Mouse (Mus musculus) ES-Bruce4 (cell line): ENCODE results near the gene Gm28230.

Source experiments
- CTCF ChIP-seq: IDR thresholded peaks from one replicate; pipeline ENCODE4 v1.8.1; 2011; ENCODE audit warnings: low read depth, low read length
- EP300 ChIP-seq: IDR thresholded peaks from 2 replicates; pipeline ENCODE4 v1.6.1; 2011; ENCODE audit warnings: low read depth, low read length; ENCODE audit not compliant: insufficient read depth

DNA sequence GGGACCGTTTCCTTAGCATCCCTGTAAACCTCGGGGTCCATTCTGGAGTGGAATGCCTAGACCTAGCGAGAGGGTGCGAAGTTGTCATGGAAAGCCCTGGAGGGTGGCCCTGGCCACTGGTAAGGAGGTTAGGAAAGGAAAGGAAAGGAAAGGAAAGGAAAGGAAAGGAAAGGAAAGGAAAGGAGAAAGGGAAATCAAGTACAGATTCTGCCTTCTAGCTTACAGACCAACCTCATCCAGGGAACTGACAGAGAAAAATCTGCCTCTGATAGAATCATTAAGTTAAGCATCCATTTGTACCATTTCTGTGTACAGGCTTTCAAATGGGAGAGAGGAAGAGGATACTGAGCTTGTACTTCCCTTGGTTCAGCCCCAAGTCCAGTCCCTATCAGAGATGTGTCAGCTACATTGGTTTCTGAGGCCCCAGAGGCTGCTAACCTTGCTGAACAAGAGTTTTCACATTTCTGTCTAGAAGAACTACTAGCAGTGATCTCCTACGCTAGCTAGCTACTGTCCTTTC is 24.3 kb downstream of the Gm28230 start:
- TF ChIP-seq EP300, result no peak
- TF ChIP-seq CTCF, result no peak
